Mouse (Mus musculus) hindbrain, postnatal 0 days (tissue): Measurements from ENCODE around the gene Trp73. TPM values are rescaled to one million over a fixed set of nuclear protein-coding genes. Genes with fewer than 3 reads are reported as not detected.

Experiments used
- ATAC-seq: fragments of 200-750 bp; cut with Nextera tagmentation; 2 replicates; pipeline ENCODE4 v1.8.0; 2017; ENCODE audit warnings: mild to moderate bottlenecking, moderate TSS enrichment, moderate library complexity
- DNase-seq: peaks from one replicate; pipeline ENCODE4 v3.0.0-alpha.2; 2015; ENCODE audit warnings: low spot score
- H3K27ac ChIP-seq: fragments of 300-500 bp; sonication (generic); 2 replicates; pipeline ENCODE4 v1.5.1; 2014; ENCODE audit warnings: mild to moderate bottlenecking
- H3K27me3 ChIP-seq: fragments of 300-500 bp; sonication (generic); 2 replicates; pipeline ENCODE4 v1.6.1; 2014; ENCODE audit warnings: low read length, mixed read lengths; ENCODE audit not compliant: insufficient read depth
- H3K36me3 ChIP-seq: fragments of 300-500 bp; sonication (generic); 2 replicates; pipeline ENCODE4 v1.6.1; 2014; ENCODE audit warnings: low read length, mixed read lengths; ENCODE audit not compliant: insufficient read depth
- H3K4me1 ChIP-seq: fragments of 300-500 bp; sonication (generic); 2 replicates; pipeline ENCODE4 v1.6.1; 2014; ENCODE audit warnings: antibody characterized with exemption, low read length, mixed read lengths; ENCODE audit not compliant: insufficient read depth
- H3K4me2 ChIP-seq: fragments of 300-500 bp; sonication (generic); 2 replicates; pipeline ENCODE4 v1.6.1; 2014; ENCODE audit warnings: low read depth, mild to moderate bottlenecking, low read length, moderate library complexity, mixed read lengths
- H3K4me3 ChIP-seq: fragments of 300-500 bp; sonication (generic); 2 replicates; pipeline ENCODE4 v1.5.1; 2014; ENCODE audit warnings: low read length
- H3K9ac ChIP-seq: fragments of 300-500 bp; sonication (generic); replicated peaks from 2 replicates; pipeline ENCODE4 v1.6.1; 2014; ENCODE audit warnings: mild to moderate bottlenecking, low read length, moderate library complexity, mixed read lengths
- H3K9me3 ChIP-seq: fragments of 300-500 bp; sonication (generic); 2 replicates; pipeline ENCODE4 v1.6.1; 2016; ENCODE audit warnings: low read length, mixed read lengths
- CTCF ChIP-seq: IDR thresholded peaks from 2 replicates; pipeline ENCODE4 v1.5.1; 2016; ENCODE audit warnings: antibody characterized with exemption, control low read depth, low read depth
- WGBS: fragments of 180-500 bp; shearing (Covaris S2); extraction: QIAGEN DNeasy Blood & Tissue Kit; methylation state at CpG from one replicate; pipeline ENCODE4 v1.1.7; 2014; 5-methylcytosine and 5-hydroxymethylcytosine counted together
- polyA plus RNA-seq: library from polyadenylated mRNA; unstranded; fragments of >200 nt; fragmentation: Nextera tagmentation; extraction: Ambion mirVana; gene quantifications from 2 replicates; pipeline ENCODE4 v1.2.1, GENCODE M21; 2015
- total RNA-seq: library from RNA; depleted of rRNA; stranded (reverse); fragments of >200 nt; gene quantifications from 2 replicates; pipeline ENCODE4 v1.2.3, GENCODE M21; 2014

Gene Trp73
- total and polyA plus RNA-seq, 2 experiments from 2014 or later: 0.96 to 1.2 TPM

- Histone ChIP-seq H3K4me1 (peaks cover 5% of the 10 kb centered on the region; the same call in 1 of the 2 replicates), H3K27me3 (peaks cover 22% of the 10 kb centered on the region; the same call in 1 of the 2 replicates), H3K4me3 (peak overlapping the region; percentile 48; the same call in 1 of the 2 replicates), H3K36me3 (no peaks in the 10 kb centered on the region), H3K27ac (no peak overlapping the region), H3K4me2 (peak overlapping the region; percentile 85), H3K9ac (no peak overlapping the region), H3K9me3 (no peaks in the 10 kb centered on the region)
- 28% methylated on average over 13 of the region's 13 CpGs for WGBS
- no peak for TF ChIP-seq CTCF
- ATAC-seq: 0 out of 2 replicates have a peak, but pooled peaks have one; percentile 31
- DNase-seq: no peak
These were observed 32.1 kb upstream of the Trp73 start for GRCm38 (mm10) chr4:154171931-154172604.

DNA sequence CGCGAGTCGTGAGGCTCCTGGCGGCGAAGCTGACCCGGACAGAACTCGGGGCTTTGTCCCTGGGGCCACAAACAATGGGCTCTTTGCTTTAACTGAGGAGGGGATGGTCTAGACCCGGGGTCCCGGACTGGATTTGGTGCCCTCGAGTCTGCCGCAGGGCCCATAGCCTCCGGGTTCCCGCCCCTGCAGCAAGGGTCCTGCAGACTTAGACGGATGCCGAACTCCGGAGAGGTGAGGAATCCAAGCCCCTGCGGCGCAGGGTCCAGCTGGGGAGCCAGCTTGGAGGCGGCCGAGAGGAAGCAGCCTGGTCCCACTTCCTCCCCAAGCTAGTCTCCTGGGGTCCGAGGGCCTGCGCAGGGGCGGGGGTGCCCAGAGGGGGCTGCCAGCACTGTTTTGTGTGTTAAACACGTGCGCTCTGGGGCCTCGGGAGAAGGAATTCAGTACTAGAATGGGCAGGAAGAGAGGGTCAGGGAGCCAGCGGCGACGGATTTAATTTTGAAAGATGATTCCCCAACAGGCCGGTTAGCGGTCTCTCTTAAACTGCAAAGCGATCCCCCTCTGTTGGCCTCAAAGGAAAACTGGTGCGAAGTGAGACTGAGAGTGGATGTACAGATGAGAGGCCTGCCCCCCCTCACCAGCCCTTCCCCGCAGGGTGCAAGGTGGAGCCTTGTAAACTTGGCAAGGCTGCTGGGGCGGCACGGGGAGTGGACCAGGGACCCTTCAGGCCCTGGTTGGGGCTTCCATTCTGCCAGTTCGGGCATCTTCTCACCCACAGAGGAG is 31.3 kb upstream of the Trp73 start:
- H3K4me2 ChIP-seq: peak overlapping the region; percentile 85
- peak overlapping the region; percentile 48 for H3K4me3 ChIP-seq
- H3K9me3 ChIP-seq: no peaks in the 10 kb centered on the region
- 0 out of 2 replicates have a peak overlapping the region, but pooled peaks have one; percentile 33 for H3K9ac ChIP-seq
- WGBS: 2% methylated on average over 37 of the region's 37 CpGs
- no peaks in the 10 kb centered on the region for H3K36me3 ChIP-seq
- H3K27ac ChIP-seq: no peak overlapping the region
- peaks cover 22% of the 10 kb centered on the region; the same call in 1 of the 2 replicates for H3K27me3 ChIP-seq
- ATAC-seq (0 out of 2 replicates have a peak, but pooled peaks have one; percentile 10), DNase-seq (no peak)
- no peak for TF ChIP-seq CTCF
- peaks cover 5% of the 10 kb centered on the region; the same call in 1 of the 2 replicates for H3K4me1 ChIP-seq

- Histone ChIP-seq H3K4me3 (peak within 1 kb of the TSS; percentile 48), H3K9ac (0 out of 2 replicates have a peak within 1 kb of the TSS, but pooled peaks have one; percentile 33), H3K27me3 (peaks cover 22% of the 10 kb centered on the region; the same call in 1 of the 2 replicates), H3K27ac (no peak within 1 kb of the TSS), H3K36me3 (no peaks in the 10 kb centered on the region), H3K9me3 (no peaks in the 10 kb centered on the region), H3K4me1 (peaks cover 5% of the 10 kb centered on the region; the same call in 1 of the 2 replicates), H3K4me2 (peak within 1 kb of the TSS; percentile 85)
- WGBS: 1% methylated on average over 51 of the region's 61 CpGs
- ATAC-seq: peak; percentile 42; the same call in 1 of the 2 replicates
- peak; percentile 40 for DNase-seq
- TF ChIP-seq CTCF: no peak
These were observed 30.6 kb upstream of the Trp73 start, which contains the start of gene Megf6 for GRCm38 (mm10) chr4:154170506-154171150. TSS of gene Megf6 (plus strand) at chr4:154170730.

DNA sequence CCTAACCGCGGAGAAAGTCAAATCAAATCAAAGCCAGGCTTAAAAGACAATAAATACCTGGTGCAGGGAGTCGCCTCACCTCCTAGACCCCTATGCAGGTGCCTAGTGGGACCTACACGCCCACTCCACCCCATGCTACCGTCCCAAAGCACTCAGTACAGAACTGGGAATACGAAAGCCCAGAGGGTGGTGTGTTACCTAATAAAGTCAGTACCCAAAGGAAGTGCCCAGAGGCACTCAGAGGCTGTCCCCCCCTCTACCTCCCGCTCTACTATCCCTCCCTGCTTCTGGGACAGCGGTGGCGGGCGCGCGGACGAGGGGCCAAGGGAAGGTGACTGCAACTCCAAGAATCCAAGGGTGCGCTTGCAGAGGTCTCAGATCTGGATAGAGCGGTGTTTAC is 30.0 kb upstream of the Trp73 start:
- Histone ChIP-seq H3K4me2 (peak overlapping the region; percentile 85), H3K4me3 (peak overlapping the region; percentile 48), H3K9ac (no peak overlapping the region), H3K36me3 (no peaks in the 10 kb centered on the region), H3K4me1 (peaks cover 5% of the 10 kb centered on the region; the same call in 1 of the 2 replicates), H3K27me3 (peaks cover 22% of the 10 kb centered on the region; the same call in 1 of the 2 replicates), H3K9me3 (no peaks in the 10 kb centered on the region), H3K27ac (no peak overlapping the region)
- ATAC-seq (no peak), DNase-seq (no peak)
- WGBS: 2% methylated on average over 15 of the region's 15 CpGs
- no peak for TF ChIP-seq CTCF

- peaks cover 5% of the 10 kb centered on the region; the same call in 1 of the 2 replicates for H3K4me1 ChIP-seq
- peak; percentile 74 for TF ChIP-seq CTCF
- no peak for ATAC-seq
- H3K4me3 ChIP-seq: no peak overlapping the region
- H3K27me3 ChIP-seq: peaks cover 22% of the 10 kb centered on the region; the same call in 1 of the 2 replicates
- no peak overlapping the region for H3K4me2 ChIP-seq
- H3K9me3 ChIP-seq: no peaks in the 10 kb centered on the region
- H3K36me3 ChIP-seq: no peaks in the 10 kb centered on the region
- H3K9ac ChIP-seq: no peak overlapping the region
- WGBS: 22% methylated on average over 5 of the region's 5 CpGs
- peak; percentile 66 for DNase-seq
- H3K27ac ChIP-seq: no peak overlapping the region
These were observed 27.0 kb upstream of the Trp73 start for GRCm38 (mm10) chr4:154167053-154167452.

DNA sequence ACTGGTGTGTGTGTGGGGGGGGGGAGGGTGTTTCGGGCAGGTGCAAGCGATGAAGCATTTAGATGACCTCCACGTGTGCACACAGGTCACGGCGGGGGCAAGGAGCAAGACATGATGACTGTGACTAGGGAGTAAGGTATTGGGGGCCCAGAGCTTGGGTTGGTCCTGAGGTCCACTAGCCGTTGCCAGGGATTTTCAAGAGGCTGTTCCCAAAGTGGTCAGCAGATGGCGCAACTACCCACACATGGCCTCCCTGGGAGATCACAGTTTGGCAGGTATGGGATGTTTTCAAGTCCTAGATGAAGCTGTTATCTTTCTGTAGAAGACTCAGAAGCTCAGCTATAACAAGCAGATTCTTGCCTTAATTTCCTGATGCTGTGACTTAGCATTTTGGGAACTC is 23.3 kb upstream of the Trp73 start:
- H3K4me1 ChIP-seq: peaks cover 12% of the 10 kb centered on the region
- ATAC-seq (no peak), DNase-seq (peak; percentile 88)
- peak; percentile 88 for TF ChIP-seq CTCF
- H3K36me3 ChIP-seq: peaks cover 3% of the 10 kb centered on the region; the same call in 1 of the 2 replicates
- no peak overlapping the region for H3K9ac ChIP-seq
- no peak overlapping the region for H3K4me3 ChIP-seq
- no peak overlapping the region for H3K27ac ChIP-seq
- no peaks in the 10 kb centered on the region for H3K9me3 ChIP-seq
- no peaks in the 10 kb centered on the region for H3K27me3 ChIP-seq
- H3K4me2 ChIP-seq: no peak overlapping the region
- 25% methylated on average over 7 of the region's 7 CpGs for WGBS
